Mouse (Mus musculus) limb, embryonic 11.5 days (tissue): Measurements from ENCODE around the gene Pou4f2. TPM values are rescaled to one million over a fixed set of nuclear protein-coding genes. Genes with fewer than 3 reads are reported as not detected.

Experiments used
- ATAC-seq: fragments of 200-750 bp; cut with Nextera tagmentation; 2 replicates; pipeline ENCODE4 v1.8.0; 2017; ENCODE audit warnings: low read depth; ENCODE audit not compliant: insufficient number of reproducible peaks, low FRiP score, low TSS enrichment
- DNase-seq: peaks from one replicate; pipeline ENCODE4 v3.0.0-alpha.2; 2015; ENCODE audit warnings: low spot score
- H3K27ac ChIP-seq: fragments of 300-500 bp; sonication (generic); replicated peaks from 2 replicates; pipeline ENCODE4 v1.5.1; 2014; ENCODE audit warnings: low read depth, mild to moderate bottlenecking, low read length
- H3K27me3 ChIP-seq: fragments of 300-500 bp; sonication (generic); 2 replicates; pipeline ENCODE4 v1.6.1; 2014; ENCODE audit warnings: mild to moderate bottlenecking, low read length, mixed read lengths; ENCODE audit not compliant: control insufficient read depth, insufficient read depth
- H3K36me3 ChIP-seq: fragments of 300-500 bp; sonication (generic); 2 replicates; pipeline ENCODE4 v1.6.1; 2014; ENCODE audit warnings: mild to moderate bottlenecking, low read length, moderate library complexity, mixed read lengths; ENCODE audit not compliant: control insufficient read depth, insufficient read depth
- H3K4me1 ChIP-seq: fragments of 300-500 bp; sonication (generic); 2 replicates; pipeline ENCODE4 v1.6.1; 2014; ENCODE audit warnings: low read length, mixed read lengths; ENCODE audit not compliant: control insufficient read depth, insufficient read depth
- H3K4me2 ChIP-seq: fragments of 300-500 bp; sonication (generic); 2 replicates; pipeline ENCODE4 v1.6.1; 2014; ENCODE audit warnings: low read depth, mild to moderate bottlenecking, moderate library complexity; ENCODE audit not compliant: severe bottlenecking
- H3K4me3 ChIP-seq: fragments of 300-500 bp; sonication (generic); 2 replicates; pipeline ENCODE4 v1.5.1; 2014; ENCODE audit warnings: low read depth, low read length
- H3K9ac ChIP-seq: fragments of 300-500 bp; sonication (generic); 2 replicates; pipeline ENCODE4 v1.6.1; 2014; ENCODE audit warnings: mild to moderate bottlenecking, low read length
- H3K9me3 ChIP-seq: fragments of 300-500 bp; sonication (generic); 2 replicates; pipeline ENCODE4 v1.6.1; 2016; ENCODE audit warnings: low read length; ENCODE audit not compliant: control insufficient read depth
- WGBS: fragments of 180-500 bp; shearing (Covaris S2); extraction: QIAGEN DNeasy Blood & Tissue Kit; methylation state at CpG from one replicate; pipeline ENCODE4 v1.1.7; 2014; 5-methylcytosine and 5-hydroxymethylcytosine counted together
- polyA plus RNA-seq: library from polyadenylated mRNA; unstranded; fragments of >200 nt; fragmentation: Nextera tagmentation; extraction: Ambion mirVana; gene quantifications from 2 replicates; pipeline ENCODE4 v1.2.1, GENCODE M21; 2014

Gene Pou4f2
- polyA plus RNA-seq, 1 experiment from 2014 or later, result not detected

DNA sequence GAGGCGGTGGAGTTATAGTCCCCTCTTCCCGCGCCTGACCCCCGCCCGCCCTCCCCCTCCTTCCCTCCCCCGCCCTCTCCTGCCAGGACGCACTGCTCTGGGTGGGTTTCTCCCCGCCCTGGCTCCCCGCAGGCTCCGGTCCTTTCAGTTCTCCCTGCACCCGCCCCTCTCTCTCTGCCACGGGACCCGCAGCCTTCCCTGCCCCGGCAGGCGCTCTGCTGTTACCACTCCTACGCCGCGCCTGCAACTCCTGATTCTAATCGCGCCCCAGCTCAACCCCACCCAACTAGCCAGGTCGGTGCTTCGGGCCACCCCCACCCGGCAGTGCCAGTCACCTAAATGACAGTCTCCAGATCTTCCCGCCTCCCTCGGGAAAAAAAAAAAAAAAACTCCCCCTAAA lies 216 bp upstream of the Pou4f2 start:
- peak overlapping the region; percentile 64 for H3K4me2 ChIP-seq
- no peak overlapping the region for H3K27ac ChIP-seq
- no peaks in the 10 kb centered on the region for H3K36me3 ChIP-seq
- ATAC-seq (0 out of 2 replicates have a peak, but pooled peaks have one; percentile 42), DNase-seq (no peak)
- peaks cover 5% of the 10 kb centered on the region; the same call in 1 of the 2 replicates for H3K4me1 ChIP-seq
- under 1% methylated on average over 18 of the region's 25 CpGs for WGBS
- peaks cover 80% of the 10 kb centered on the region for H3K27me3 ChIP-seq
- no peaks in the 10 kb centered on the region for H3K9me3 ChIP-seq
- H3K4me3 ChIP-seq, result peak overlapping the region; percentile 26
- no peak overlapping the region for H3K9ac ChIP-seq

DNA sequence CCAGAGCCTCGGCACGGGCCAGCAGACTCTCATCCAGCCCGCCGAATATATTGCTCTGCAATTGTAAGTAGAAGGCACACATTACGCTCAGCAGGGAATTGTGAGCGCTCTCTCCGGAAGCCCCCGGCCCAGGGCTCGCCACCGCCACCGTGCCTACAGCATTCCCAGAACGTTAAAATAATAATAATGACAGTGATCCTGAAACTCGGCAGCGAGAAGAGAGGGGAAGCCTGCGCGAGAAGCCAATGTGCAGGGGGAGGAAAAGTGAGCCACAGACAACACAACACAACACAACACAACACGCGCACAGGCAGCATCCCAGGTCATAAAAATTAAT lies 853 bp downstream of the Pou4f2 start:
- DNase-seq (peak; percentile 38), ATAC-seq (no peak)
- Histone ChIP-seq H3K9ac (no peak overlapping the region), H3K27ac (no peak overlapping the region), H3K4me1 (peaks cover 5% of the 10 kb centered on the region; the same call in 1 of the 2 replicates), H3K27me3 (peaks cover 75% of the 10 kb centered on the region), H3K4me3 (no peak overlapping the region; the same call in 1 of the 2 replicates), H3K9me3 (no peaks in the 10 kb centered on the region), H3K4me2 (peak overlapping the region; percentile 64; the same call in 1 of the 2 replicates), H3K36me3 (no peaks in the 10 kb centered on the region)
- WGBS, result under 1% methylated on average over 18 of the region's 18 CpGs

DNA sequence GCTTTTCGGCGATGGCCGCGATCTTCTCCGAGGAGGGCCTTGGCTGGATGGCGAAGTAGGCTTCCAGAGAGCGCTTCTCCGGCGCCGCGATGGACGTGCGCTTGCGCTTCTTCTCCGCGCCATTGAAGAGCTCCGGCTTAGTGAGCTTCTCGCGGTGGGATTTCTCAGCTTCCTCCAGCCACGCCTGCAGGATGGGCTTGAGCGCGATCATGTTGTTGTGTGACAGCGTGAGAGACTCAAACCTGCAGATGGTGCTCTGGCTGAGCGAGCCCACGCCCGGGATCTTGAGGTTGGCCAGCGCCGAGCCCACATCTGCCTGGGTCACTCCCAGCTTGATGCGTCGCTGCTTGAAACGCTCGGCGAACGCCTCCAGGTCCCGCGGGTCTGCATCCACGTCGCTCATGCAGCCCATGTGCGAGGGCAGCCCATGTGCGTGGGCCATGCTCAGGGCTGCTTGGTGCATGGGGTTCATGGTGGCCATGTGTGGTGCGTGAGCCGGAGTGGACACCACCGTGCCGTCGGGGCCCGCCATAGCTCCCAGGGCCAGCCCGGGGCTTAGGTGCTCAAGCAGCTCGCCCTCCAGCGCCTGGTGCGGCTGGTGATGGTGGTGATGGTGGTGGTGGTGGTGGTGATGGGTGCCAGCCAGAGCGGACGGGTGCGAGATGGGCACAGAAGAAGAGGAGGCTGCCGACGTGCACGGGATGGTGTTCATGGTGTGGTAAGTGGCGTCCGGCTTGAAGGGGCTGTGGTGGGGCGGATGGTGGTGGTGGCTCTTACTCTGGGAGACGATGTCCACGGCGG lies 1.4 kb downstream of the Pou4f2 start:
- Histone ChIP-seq H3K4me1 (peaks cover 5% of the 10 kb centered on the region; the same call in 1 of the 2 replicates), H3K27ac (no peak overlapping the region), H3K9me3 (no peaks in the 10 kb centered on the region), H3K36me3 (no peaks in the 10 kb centered on the region), H3K27me3 (peaks cover 75% of the 10 kb centered on the region), H3K9ac (no peak overlapping the region), H3K4me2 (no peak overlapping the region), H3K4me3 (no peak overlapping the region)
- ATAC-seq, result no peak
- peak; percentile 51 for DNase-seq
- WGBS, result under 1% methylated on average over 61 of the region's 62 CpGs

- DNase-seq (peak; percentile 34), ATAC-seq (no peak)
- H3K9ac ChIP-seq, result no peak overlapping the region
- no peak overlapping the region for H3K27ac ChIP-seq
- peaks cover 5% of the 10 kb centered on the region; the same call in 1 of the 2 replicates for H3K4me1 ChIP-seq
- H3K4me2 ChIP-seq, result no peak overlapping the region
- H3K27me3 ChIP-seq, result peaks cover 74% of the 10 kb centered on the region
- no peak overlapping the region for H3K4me3 ChIP-seq
- H3K9me3 ChIP-seq, result no peaks in the 10 kb centered on the region
- H3K36me3 ChIP-seq, result no peaks in the 10 kb centered on the region
- 2% methylated on average over 8 of the region's 8 CpGs for WGBS
These were observed 2.1 kb downstream of the Pou4f2 start for GRCm38 (mm10) chr8:78434340-78434739.

DNA sequence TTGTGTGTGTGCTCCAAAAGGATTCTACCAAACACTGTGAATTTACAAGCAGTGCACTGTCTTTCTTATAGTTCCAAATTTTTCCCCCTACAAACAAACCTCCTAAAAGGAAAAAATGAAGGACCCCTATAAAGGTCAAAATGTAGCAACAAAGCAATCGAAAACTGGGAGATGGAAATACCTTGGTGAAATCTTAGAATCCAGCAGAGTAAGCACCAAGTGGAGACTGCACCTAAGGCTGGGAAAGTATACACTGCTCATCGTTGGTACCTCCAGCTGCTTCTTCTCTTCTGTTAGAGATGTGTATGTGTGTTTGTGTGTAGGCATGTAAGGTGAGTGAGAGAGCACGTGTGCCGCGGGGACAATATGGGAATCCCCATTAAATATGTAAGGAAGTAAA lies 3.1 kb downstream of the Pou4f2 start:
- no peak overlapping the region for H3K27ac ChIP-seq
- peaks cover 75% of the 10 kb centered on the region for H3K27me3 ChIP-seq
- peaks cover 5% of the 10 kb centered on the region; the same call in 1 of the 2 replicates for H3K4me1 ChIP-seq
- WGBS, result 18% methylated on average over 5 of the region's 5 CpGs
- ATAC-seq, result no peak
- no peaks in the 10 kb centered on the region for H3K9me3 ChIP-seq
- DNase-seq, result no peak
- H3K36me3 ChIP-seq, result no peaks in the 10 kb centered on the region
- no peak overlapping the region for H3K4me2 ChIP-seq
- H3K9ac ChIP-seq, result no peak overlapping the region
- H3K4me3 ChIP-seq, result no peak overlapping the region

- peaks cover 5% of the 10 kb centered on the region; the same call in 1 of the 2 replicates for H3K4me1 ChIP-seq
- peaks cover 75% of the 10 kb centered on the region for H3K27me3 ChIP-seq
- no peaks in the 10 kb centered on the region for H3K9me3 ChIP-seq
- H3K4me2 ChIP-seq, result no peak overlapping the region
- H3K27ac ChIP-seq, result no peak overlapping the region
- H3K9ac ChIP-seq, result no peak overlapping the region
- DNase-seq, result no peak
- no peaks in the 10 kb centered on the region for H3K36me3 ChIP-seq
- 19% methylated on average over 1 of the region's 1 CpGs for WGBS
- H3K4me3 ChIP-seq, result no peak overlapping the region
- ATAC-seq, result no peak
These were observed 4.0 kb downstream of the Pou4f2 start for GRCm38 (mm10) chr8:78432451-78432850.

- H3K4me3 ChIP-seq, result no peak overlapping the region
- H3K9ac ChIP-seq, result no peak overlapping the region
- H3K9me3 ChIP-seq, result no peaks in the 10 kb centered on the region
- no peak overlapping the region for H3K27ac ChIP-seq
- H3K4me1 ChIP-seq, result peaks cover 9% of the 10 kb centered on the region
- WGBS, result 2% methylated on average over 4 of the region's 4 CpGs
- DNase-seq (peak; percentile 85), ATAC-seq (no peak)
- no peaks in the 10 kb centered on the region for H3K36me3 ChIP-seq
- H3K4me2 ChIP-seq, result no peak overlapping the region
- peaks cover 75% of the 10 kb centered on the region for H3K27me3 ChIP-seq
These were observed 5.1 kb downstream of the Pou4f2 start for GRCm38 (mm10) chr8:78431356-78431755.

GRCm38 (mm10) chr8:78428148-78428547 lies 8.3 kb downstream of the Pou4f2 start:
- Histone ChIP-seq H3K27ac (no peak overlapping the region), H3K4me3 (no peak overlapping the region), H3K4me1 (peaks cover 6% of the 10 kb centered on the region), H3K27me3 (peaks cover 68% of the 10 kb centered on the region), H3K9ac (no peak overlapping the region), H3K9me3 (no peaks in the 10 kb centered on the region), H3K36me3 (no peaks in the 10 kb centered on the region), H3K4me2 (no peak overlapping the region)
- 4% methylated on average over 11 of the region's 11 CpGs for WGBS
- ATAC-seq, result no peak
- DNase-seq, result no peak
